Mouse (Mus musculus): ENCODE results near the gene Dpp6.

Gene Dpp6

DNA sequence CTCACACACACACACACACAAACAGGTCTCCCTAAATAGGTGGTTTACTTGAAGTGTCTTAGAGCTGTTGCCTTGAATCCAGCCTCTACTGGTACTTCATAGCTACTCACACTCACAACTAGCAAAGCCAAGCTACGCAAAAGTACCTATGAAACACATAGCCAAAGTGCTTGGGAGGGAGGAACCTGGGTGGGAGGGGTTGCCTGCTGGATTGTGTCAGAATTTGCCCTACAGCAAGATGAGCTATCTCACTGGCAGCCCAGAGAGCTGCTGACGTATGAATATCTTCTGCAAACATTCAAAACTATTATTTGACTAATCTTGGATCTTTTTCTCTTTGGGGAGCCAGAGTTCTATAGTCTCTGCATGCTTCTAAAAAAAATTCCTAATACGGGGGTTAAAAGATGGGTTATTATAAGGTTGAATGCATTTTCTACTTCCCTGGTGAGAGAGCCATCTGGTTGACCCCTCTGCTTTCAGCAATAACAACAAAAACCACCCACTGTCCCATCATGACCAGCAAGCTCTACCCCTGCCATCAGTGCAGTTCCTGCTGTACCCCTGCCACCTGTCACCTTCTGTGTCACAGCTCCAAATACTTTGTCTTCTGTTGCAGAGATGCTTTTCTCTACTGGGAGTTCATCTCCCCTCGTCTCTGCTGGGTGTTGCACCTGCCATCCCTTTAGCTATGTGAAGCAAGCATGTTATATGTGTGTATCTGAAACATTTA lies 563.8 kb downstream of the Dpp6 start:
- DNase-seq (ENCODE audit: low spot score): no peak

DNA sequence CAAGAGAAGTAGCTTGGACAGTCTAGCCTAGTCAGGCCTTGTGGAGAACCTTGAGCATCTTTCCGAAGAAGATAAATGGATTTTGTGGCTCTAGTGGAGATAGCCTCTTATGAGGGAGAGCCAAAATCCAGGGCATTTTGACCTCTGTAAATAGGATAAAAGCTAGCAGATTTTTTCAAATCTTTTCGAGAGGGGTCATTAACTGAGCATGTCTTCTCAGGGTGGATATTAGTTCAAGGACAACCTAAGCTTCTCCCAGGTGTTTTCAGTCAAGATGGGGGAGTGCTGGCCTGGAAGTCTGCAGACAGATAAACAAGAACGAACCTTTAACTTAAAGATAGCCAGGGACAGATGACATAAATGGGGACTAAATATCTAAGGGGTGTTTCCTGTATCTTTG lies 581.4 kb downstream of the Dpp6 start:
- DNase-seq (ENCODE audit: low spot score): no peak

DNA sequence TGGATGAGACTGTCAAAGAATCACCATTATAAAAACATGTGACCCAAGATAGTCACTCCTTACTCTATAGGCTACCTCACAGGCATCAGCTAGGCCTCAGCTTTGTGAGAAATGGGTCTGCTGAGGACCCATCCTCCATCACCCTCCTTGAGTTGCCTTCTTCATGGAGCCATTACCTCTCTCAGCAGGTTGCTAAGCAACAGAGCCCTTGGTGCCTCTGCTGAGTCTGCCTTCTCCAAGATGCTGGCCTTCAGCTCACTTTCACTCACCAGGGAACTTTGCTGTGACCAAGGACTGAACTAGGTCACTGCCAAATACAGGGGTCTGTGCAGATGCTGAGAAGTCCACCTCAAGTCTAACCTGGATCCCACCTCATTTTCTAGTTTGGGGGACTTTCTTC lies 582.1 kb downstream of the Dpp6 start:
- DNase-seq (ENCODE audit: low spot score): no peak

DNA sequence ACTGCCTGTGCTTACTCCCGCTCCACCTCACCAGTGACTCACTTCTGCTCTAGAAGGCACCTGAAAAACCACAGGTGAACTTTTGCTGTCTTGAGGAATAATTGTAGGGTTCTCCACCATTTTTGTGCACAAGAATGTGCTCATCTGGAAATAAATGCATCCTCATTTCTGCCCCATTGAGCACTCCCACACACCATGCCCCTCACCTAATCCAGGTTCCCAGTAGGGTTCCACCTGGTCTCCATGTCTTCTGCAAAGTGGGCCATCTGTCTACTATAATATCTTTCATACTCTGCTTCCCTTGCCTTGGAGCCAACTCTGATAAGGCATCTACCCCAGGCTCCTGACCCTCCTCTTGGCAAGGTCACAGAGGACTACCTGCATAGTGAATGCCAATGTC lies 585.6 kb downstream of the Dpp6 start:
- no peak for DNase-seq (ENCODE audit: low spot score)

DNA sequence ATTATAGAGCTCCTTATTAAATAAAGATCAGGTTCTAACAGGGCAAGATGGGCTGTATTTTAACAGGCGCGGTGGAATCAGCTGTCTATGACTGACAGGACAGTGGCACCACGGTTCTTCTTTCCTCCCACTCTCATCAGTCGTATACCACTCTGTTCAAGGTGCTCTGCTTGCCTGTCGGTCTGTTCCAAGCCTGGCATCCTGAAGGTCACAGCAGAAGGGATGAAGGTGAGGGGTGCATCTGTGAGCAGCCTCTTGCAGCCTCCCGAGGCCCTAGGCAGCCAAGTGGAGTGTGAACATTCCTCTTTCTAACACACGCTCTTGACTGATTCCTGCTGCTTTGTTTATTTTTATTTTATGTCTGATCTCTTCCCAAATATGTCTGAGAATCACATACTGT lies 591.9 kb downstream of the Dpp6 start:
- no peak for DNase-seq (ENCODE audit: low spot score)

DNA sequence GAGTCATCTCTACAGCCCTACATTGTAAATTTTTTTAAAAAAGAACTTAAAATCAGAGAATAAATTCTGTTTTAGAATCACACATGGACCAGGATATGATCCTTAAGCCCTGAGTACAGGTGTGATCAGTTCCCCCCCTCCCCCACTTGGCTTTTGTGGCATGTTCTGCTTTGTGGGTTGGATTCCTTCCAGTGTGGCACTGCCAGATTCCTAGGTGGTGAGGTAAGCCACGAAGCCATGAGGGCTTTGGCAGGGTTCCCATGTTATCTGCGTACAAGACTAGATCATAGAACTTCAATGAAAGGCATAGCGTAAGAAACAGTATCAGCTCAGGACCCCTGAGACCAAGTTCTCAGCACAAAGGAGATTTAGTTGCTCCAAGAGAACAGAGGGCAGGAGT lies 596.0 kb downstream of the Dpp6 start:
- no peak for DNase-seq (ENCODE audit: low spot score)

DNA sequence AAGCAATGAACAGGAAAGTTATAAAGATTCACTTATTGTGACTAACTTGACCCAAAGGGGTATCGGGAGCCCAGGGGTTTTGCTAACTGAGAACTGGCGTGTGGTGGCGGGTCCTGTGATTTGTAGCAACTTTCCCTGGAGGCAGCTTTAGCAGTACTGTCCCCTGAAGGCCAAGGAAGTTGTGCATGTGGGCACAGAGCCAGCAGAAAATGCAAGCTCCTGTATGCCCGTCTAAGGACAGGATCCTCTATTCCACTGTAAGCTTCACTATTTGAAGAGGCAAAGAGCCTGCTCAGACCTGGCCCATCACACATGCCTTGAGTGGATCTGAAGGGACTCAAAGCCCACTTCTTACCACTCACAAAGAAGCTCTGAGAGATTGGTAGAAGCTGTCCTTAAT lies 598.5 kb downstream of the Dpp6 start:
- DNase-seq (ENCODE audit: low spot score): no peak

DNA sequence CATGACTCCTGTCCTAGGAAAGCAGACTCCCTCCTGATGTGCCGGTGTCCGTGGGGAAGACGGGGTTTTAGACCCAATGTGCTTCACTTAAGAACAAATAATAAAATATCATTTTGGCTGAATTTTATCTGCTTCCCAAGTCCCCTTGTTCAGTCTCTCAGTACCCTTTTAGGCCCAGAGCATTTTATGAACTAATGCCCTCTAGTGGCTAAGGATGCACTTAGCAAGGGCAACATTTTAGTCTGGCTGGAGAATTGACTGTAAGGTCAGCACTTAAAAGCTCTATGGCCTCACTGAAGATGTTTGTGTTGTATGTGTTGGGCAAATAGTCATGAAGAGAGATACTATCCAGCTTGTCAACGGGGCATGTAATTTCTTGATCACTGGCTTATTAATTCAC lies 599.6 kb downstream of the Dpp6 start:
- DNase-seq (ENCODE audit: low spot score): no peak

DNA sequence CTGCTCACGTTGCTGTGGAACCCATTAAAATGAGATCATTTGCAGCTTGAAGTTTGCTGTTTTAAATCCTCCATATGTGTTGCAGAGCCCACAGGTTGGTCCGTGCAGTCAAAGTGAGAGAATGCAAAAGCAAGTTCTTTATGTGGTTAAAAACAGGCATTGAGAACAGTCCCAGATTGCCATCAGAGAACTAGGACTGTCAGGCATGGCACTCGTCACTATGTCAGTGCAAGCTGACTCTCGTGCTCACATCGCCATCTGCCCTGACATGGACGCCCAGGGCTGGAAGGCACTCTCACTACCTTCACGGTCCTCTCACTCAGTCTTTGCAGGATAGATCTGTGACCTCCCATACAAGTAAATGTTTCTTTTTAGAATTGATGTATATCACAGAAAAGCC lies 600.4 kb downstream of the Dpp6 start:
- DNase-seq (ENCODE audit: low spot score): no peak

DNA sequence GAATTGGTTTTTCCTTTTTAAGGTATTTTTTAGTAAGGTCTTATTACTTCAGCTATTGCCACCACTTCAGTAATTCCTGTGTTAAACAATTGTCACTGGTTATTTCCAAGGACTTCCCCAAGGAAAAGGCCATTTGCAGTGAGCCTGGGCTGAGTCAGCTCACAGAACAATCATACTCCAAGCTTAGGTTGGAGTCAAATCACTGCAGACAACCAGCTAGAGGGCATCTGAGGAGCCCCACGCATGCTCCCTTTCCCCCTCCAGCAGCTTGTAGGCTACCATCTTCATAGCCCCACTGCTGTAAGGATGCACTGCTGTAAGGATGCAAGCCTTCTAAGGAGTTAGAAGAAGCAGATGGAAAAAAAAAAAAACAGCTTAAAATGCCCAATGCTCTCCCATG lies 601.9 kb downstream of the Dpp6 start:
- DNase-seq (ENCODE audit: low spot score): no peak

DNA sequence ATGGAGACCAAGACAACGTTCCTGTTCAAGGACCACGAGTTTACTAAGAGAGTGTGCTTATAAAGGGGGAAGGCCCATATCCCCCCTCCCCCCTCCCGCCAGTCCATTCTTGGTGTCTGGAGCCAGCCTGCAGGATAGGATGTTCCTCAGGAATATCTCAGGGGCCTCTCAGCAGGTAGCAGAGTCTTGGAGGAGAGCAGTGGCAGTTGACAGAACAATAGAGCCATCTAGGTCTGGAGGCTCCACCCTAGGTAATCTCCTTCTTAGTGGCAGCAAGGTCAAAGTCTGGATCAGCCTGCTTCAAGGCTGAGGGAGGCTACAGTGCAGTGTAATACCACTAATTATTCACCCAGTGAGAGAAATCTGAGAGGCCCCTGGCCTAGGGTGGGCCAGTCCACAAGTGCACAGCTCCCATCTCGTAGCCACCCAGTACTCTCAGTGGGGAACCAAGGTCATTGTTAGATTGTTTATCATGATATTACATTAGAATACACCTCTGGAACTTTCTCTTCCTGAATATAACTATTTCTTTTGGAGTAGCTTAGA lies 604.2 kb downstream of the Dpp6 start:
- DNase-seq (ENCODE audit: low spot score): no peak

DNA sequence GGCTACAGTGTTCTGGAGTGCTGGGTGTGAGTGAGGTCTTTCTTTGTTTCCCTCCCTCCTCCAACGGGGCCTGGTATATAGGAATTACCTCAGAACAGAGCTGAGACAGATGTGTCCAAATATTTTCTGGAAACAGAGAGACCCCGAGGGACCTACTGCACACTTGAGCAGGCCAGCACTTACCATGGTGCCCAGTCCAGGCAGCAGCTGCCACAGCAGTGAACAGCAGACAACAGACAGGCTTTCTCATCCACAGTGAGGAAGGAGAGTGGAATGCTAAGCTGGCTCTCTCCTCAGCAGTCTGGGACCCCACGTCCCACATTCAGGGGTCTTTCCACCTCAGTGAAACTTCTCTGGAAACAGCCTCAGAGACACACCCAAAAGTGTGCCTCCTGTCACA lies 606.8 kb downstream of the Dpp6 start:
- DNase-seq (ENCODE audit: low spot score): no peak

DNA sequence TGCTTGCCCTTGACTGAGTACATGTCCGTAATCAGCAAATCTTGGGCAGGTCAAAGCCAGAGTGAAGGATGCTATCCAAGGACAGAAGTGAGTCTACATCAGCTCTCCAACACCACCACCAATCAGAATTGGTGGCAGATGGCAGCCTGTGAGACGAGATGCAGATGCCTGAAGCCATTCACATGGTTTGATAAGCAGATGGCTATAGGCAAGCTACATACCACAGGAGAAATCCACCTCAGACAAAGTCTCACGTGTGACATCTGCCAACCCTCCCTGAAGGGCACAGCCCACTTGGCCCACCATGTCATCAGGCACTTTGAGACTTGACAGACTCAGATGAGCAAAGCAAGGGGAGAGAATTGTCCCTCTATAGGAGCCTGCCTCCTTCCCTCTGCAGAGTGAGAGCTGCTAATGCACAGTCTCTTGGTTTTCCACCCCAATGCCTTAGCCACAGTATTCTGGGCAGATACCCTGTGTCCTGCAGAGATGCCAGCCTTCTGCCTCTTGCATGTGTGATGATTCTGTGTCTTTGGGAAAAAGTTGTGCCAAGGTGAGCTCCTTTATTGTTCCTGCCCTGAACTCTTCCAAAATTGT lies 607.6 kb downstream of the Dpp6 start:
- DNase-seq (ENCODE audit: low spot score): no peak

DNA sequence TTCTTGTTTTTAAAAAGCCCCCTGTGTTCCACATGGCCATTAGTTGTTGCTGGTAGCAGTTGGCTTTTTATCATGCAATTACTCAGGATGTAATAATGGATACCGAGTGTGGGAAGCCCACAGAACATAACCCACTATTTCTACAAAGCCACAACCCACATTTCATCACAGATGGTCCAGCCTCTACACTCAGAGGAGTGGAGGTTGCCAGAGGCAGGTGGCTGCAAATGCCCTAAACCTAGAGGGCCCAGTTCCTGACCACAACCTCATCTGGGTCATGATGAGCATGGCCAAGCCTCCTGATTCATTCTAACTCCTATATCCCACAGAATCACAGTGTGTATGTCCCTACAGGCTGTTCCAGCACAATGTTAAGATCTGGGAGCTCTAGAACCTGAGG lies 609.2 kb downstream of the Dpp6 start:
- no peak for DNase-seq (ENCODE audit: low spot score)

DNA sequence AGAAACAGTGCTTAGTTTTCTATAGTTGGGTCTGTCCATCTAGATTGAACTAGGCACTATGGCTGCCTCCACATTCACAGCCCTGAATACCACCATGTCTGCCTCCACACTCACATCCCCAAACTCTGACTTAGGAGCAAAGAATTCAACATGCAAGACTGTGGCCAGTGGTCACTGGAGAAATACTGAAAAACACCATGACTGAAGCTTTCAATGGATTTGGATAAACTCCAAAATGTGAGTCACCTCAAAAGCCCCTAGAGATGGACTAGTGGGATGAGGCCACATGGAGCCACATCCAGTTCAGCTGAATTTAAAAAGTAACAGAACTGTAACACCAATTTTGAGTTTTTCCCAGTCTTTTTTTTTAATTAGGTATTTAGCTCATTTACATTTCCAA lies 616.6 kb downstream of the Dpp6 start:
- no peak for DNase-seq (ENCODE audit: low spot score)

DNA sequence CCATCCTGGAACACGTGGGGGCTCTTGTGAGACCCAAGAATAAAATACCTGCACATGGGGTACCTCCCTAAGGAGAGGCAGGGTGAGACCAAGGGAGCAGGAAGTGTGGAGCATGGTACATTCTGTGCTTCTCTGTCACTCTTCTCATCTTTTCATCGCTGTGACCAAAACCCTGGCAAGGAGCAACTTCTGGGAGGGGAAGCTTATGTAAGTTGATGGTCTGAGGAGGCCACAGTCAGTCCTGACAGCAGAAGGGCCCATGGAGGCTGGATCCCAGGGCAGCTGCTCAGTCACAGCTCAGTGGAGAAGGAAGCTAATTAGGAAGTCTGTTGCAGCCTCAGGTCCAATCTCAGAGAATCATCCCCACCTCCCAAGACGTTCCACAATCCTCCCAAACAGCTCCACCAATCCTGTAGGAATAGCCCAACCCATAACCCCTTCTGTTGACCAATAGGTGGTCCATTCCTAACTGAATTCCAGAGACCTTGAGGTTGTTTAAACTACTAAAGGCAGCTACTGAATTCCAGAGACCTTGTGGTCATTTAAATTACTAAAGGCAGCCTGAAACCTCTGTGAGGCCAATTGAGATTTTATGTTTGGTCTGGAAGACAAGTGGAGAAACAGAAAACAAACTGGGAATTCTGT lies 636.3 kb downstream of the Dpp6 start:
- no peak for DNase-seq (ENCODE audit: low spot score)

DNA sequence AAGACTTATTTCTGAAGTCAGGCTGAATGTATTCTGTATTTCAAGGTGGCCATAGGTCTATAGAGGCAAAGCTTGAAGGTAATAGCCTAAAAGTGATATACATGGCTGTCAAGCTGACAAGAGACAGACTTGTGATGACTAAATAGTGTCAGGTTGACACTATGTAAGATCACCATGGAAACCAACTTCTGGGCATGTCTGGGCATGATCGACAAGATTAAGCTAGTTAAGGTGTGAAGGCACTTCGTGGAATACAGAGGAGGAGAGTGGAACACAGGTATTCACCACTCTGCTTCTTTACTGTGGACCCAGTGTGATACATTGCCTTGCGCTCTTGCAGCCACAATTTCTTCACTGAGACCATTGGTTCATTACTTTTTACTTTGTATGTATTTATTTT lies 637.4 kb downstream of the Dpp6 start:
- no peak for DNase-seq (ENCODE audit: low spot score)

DNA sequence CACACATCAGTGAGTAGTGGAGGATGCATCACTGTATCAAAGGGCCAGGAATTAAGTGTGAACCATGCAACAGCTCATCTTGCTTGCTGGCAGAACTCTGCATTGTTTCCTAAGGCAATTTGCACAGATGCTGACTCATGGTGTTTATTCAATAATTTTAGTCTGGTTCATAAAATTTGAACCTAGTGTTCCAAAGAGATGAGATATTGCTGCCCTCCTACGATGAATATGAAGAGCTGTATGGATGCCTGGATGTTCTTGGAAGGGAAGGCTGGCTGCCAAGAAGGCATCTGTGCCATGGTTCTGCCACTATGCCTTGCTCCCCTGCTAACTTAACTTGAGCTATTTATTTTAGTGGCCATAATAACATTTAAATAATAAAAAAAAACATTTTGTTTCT lies 640.0 kb downstream of the Dpp6 start:
- no peak for DNase-seq (ENCODE audit: low spot score)

DNA sequence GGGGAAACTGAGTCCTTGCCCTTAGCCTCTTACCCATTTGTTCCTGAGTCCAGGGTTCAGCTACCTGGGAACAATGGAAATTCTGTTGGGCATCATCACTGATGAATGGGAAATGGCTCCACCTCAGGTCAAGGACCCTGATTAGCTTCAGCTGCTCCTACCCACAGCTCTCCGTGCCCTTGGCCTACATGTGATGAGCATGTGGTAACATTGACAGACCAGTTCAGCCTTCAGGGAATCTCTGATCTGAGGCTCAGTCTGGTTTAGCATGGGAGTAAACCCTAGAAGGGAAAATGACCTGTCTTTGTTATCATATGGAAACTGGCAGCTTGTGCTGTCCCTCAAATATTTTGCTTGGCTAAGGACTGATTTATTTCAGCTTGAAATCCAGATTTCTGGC lies 640.7 kb downstream of the Dpp6 start:
- no peak for DNase-seq (ENCODE audit: low spot score)

DNA sequence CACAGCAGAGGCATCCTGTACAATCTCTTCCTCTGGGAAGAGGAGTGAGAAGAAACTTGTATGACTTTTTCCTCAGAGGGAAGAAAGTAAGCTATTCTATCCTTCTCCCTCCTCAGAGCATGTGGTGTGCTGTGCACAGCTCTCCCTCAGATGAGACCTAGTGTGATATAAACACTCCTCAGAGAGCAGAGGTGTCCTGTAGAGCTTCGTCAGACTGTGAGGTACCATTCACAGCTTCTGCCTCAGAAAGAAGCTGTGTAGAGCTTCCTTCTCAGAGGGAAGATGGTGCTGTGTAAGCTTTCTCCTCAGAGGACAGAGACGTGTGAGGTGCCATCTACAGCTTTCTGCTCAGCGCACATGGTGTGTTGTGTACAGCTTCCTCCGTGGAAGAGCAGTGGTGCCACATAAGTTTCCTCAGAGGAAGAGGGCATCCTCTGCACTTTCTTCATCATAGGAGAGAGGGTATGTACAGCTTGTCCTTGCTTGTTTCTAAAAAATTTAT lies 658.0 kb downstream of the Dpp6 start:
- DNase-seq (ENCODE audit: low spot score): no peak

DNA sequence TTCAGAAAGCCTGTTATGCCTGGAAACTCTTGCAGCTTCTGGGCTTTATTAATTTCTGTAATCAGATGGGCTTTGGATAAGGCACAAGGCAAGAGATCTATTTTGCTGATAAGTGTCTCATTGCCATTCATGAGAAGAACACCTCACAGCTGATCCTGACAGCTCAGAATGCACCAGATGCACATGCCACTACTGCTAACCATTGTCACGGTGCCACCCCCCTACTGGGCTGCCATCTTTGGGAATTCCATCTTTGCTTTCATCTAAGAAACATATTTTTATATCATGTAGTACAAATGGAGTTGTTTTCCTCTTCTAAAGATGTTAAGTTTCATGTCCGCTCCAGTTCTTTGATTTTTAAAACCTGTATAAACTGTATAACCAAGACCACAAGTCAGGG lies 664.7 kb downstream of the Dpp6 start:
- DNase-seq (ENCODE audit: low spot score): no peak

DNA sequence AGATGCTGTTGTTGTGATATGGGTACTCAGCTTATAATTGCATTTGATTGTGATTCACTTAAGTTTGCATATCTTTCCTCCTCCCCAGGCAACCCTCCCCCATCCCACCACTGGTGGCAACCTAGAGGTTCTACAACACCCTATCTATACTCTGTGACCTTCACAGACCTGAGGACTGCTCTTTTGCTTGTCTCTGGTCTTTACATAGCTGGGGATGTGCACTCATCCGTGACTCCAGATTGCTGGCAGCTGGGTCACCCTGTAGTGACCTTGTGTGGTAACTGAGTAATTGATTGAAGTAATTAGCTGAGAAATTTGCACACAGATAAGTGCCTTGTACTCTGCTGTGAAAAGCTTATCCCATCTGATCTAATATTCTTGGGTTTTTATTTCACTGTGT lies 669.1 kb downstream of the Dpp6 start:
- no peak for DNase-seq (ENCODE audit: low spot score)

DNA sequence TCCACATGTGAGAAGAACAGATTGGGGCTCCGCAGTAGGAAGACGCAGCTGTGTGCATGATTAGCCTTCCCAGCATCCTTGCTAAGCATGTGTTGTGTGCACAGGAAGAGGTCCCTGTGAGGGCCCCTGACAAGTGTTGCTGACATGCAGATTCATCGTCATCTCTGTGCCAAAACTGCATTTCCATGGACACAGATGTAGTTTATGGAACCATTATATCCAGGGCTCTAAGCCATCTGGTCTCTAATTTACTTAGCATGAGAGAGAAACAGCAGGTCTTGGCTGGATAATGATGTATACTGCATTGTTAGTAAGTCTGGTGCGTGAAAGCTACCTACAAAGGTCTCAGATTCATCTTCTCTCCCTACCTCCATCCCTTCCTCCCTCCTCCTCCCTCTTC lies 673.9 kb downstream of the Dpp6 start:
- DNase-seq (ENCODE audit: low spot score): no peak

Measured in urinary bladder, postnatal 10 days (tissue).